Mouse (Mus musculus) myocyte (in vitro differentiated cells): Measurements from ENCODE around the gene Serpinb6c. TPM values are rescaled to one million over a fixed set of nuclear protein-coding genes. Genes with fewer than 3 reads are reported as not detected.

Experiments used
- H3K27me3 ChIP-seq: one replicate; pipeline ENCODE4 v1.6.1; 2011; ENCODE audit not compliant: control insufficient read depth, insufficient read depth, insufficient read length
- H3K36me3 ChIP-seq: one replicate; pipeline ENCODE4 v1.6.1; 2011; ENCODE audit not compliant: control insufficient read depth, insufficient read depth
- H3K4me2 ChIP-seq: one replicate; pipeline ENCODE4 v1.6.1; 2011; ENCODE audit warnings: low read depth, control low read depth
- H3K4me3 ChIP-seq: one replicate; pipeline ENCODE4 v1.5.1; 2011; ENCODE audit warnings: mild to moderate bottlenecking, control low read depth, moderate library complexity
- H3K79me2 ChIP-seq: one replicate; pipeline ENCODE4 v1.6.1; 2011; ENCODE audit not compliant: control insufficient read depth, insufficient read depth
- H3ac ChIP-seq: one replicate; pipeline ENCODE4 v1.6.1; 2011; ENCODE audit not compliant: control insufficient read depth, insufficient read length
- CEBPB ChIP-seq: IDR thresholded peaks from 2 replicates; pipeline ENCODE4 v1.6.1; 2011; ENCODE audit warnings: mild to moderate bottlenecking, moderate library complexity; ENCODE audit not compliant: poor library complexity, insufficient read depth, severe bottlenecking
- E2F4 ChIP-seq: IDR thresholded peaks from one replicate; pipeline ENCODE4 v1.6.1; 2011; ENCODE audit warnings: mild to moderate bottlenecking, control low read depth, moderate library complexity; ENCODE audit not compliant: insufficient read depth
- MAX ChIP-seq: IDR thresholded peaks from one replicate; pipeline ENCODE4 v1.6.1; 2011; ENCODE audit warnings: low read depth, mild to moderate bottlenecking, control low read depth
- MYOD1 ChIP-seq, 3 experiments: IDR thresholded peaks; one replicate each; pipeline ENCODE4 v1.6.1; 2011; ENCODE audit warnings: control low read depth in 2 of 3, low read depth in 2 of 3, mild to moderate bottlenecking in 2 of 3, moderate library complexity in 1 of 3; ENCODE audit not compliant: insufficient read length in 2 of 3, control insufficient read depth in 1 of 3
- MYOG ChIP-seq, 3 experiments: IDR thresholded peaks; one replicate each; pipeline ENCODE4 v1.6.1; 2011; ENCODE audit warnings: control low read depth in 2 of 3, low read depth in 2 of 3, mild to moderate bottlenecking in 2 of 3; ENCODE audit not compliant: insufficient read length in 2 of 3, control insufficient read depth in 1 of 3, insufficient read depth in 1 of 3
- POLR2A ChIP-seq: IDR thresholded peaks from one replicate; pipeline ENCODE4 v1.6.1; 2011; ENCODE audit warnings: low read depth, mild to moderate bottlenecking, control low read depth, moderate library complexity; ENCODE audit not compliant: insufficient read length
- POLR2AphosphoS2 ChIP-seq: IDR thresholded peaks from one replicate; pipeline ENCODE4 v1.6.1; 2011; ENCODE audit warnings: low read depth, control low read depth; ENCODE audit not compliant: insufficient read length
- REST ChIP-seq: IDR thresholded peaks from one replicate; pipeline ENCODE4 v1.6.1; 2011; ENCODE audit warnings: mild to moderate bottlenecking, control low read depth, moderate library complexity; ENCODE audit not compliant: insufficient read depth, insufficient read length
- SRF ChIP-seq: IDR thresholded peaks from one replicate; pipeline ENCODE4 v1.6.1; 2011; ENCODE audit warnings: low read depth; ENCODE audit not compliant: control insufficient read depth, insufficient read length
- TCF12 ChIP-seq: IDR thresholded peaks from one replicate; pipeline ENCODE4 v1.6.1; 2011; ENCODE audit warnings: mild to moderate bottlenecking, control low read depth; ENCODE audit not compliant: poor library complexity, insufficient read depth, severe bottlenecking
- TCF3 ChIP-seq: IDR thresholded peaks from one replicate; pipeline ENCODE4 v1.6.1; 2011; ENCODE audit warnings: low read depth, control low read depth; ENCODE audit not compliant: insufficient read length
- USF1 ChIP-seq: IDR thresholded peaks from one replicate; pipeline ENCODE4 v1.6.1; 2011; ENCODE audit warnings: low read depth, mild to moderate bottlenecking, control low read depth, moderate library complexity
- polyA plus RNA-seq: library from polyadenylated mRNA; unstranded; fragments of >200 nt; fragmentation: generic; extraction: Trizol; gene quantifications from one replicate; pipeline ENCODE4 v1.2.1, GENCODE M21; 2012; ENCODE audit warnings: missing spikeins

The Serpinb6c gene
- polyA plus RNA-seq, 1 experiment: 1.4 TPM

GRCm38 (mm10) chr13:33906821-33907220 lies 1.3 kb upstream of the Serpinb6c start:
- no peak for TF ChIP-seq MAX
- no peak for TF ChIP-seq POLR2AphosphoS2
- TF ChIP-seq REST: no peak
- TF ChIP-seq USF1: no peak
- no peak for TF ChIP-seq SRF
- TF ChIP-seq MYOG (IDR thresholded peaks at IDR 0.05; ENCODE audit: control insufficient read depth in 1 of 3, insufficient read depth in 1 of 3, insufficient read length in 2 of 3, low read depth in 2 of 3): no peak
- TF ChIP-seq MYOD1 (IDR thresholded peaks at IDR 0.05; ENCODE audit: control insufficient read depth in 1 of 3, insufficient read length in 2 of 3, low read depth in 2 of 3): no peak
- no peak for TF ChIP-seq POLR2A
- TF ChIP-seq CEBPB: no peak
- no peak for TF ChIP-seq E2F4
- TF ChIP-seq TCF12: no peak
- no peak for TF ChIP-seq TCF3
- no peaks in the 10 kb centered on the region for H3K27me3 ChIP-seq
- H3K4me2 ChIP-seq: no peak overlapping the region
- H3K4me3 ChIP-seq: no peak overlapping the region
- no peaks in the 10 kb centered on the region for H3K79me2 ChIP-seq
- no peaks in the 10 kb centered on the region for H3K36me3 ChIP-seq
- no peak overlapping the region for H3ac ChIP-seq

DNA sequence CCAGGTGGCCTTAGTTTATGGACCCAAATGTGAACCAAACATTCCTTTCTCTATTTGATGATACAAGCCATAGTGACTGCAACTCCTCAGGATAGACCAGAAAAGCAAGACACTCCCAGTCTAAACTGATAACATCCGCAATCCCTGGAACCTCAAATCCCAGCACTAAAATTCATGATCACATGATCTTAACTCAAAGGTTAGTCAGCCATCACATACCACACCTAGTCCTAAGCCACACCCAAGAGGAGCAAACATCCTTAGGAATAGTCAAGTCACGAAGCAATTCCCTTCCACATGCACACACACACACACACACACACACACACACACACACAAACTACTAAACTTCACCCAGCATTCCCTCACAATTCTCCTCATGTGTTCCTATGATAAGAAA lies 2.2 kb downstream of the Serpinb6c start:
- Histone ChIP-seq H3K4me3 (no peak overlapping the region), H3K36me3 (no peaks in the 10 kb centered on the region), H3K79me2 (no peaks in the 10 kb centered on the region), H3ac (no peak overlapping the region), H3K27me3 (no peaks in the 10 kb centered on the region), H3K4me2 (no peak overlapping the region)
- TF ChIP-seq USF1 (no peak), POLR2AphosphoS2 (no peak), TCF3 (no peak), POLR2A (no peak), SRF (no peak), MAX (no peak), CEBPB (no peak), MYOG (IDR thresholded peaks at IDR 0.05; ENCODE audit: control insufficient read depth in 1 of 3, insufficient read depth in 1 of 3, insufficient read length in 2 of 3, low read depth in 2 of 3) (no peak), REST (no peak), E2F4 (no peak), MYOD1 (IDR thresholded peaks at IDR 0.05; ENCODE audit: control insufficient read depth in 1 of 3, insufficient read length in 2 of 3, low read depth in 2 of 3) (no peak), TCF12 (no peak)

GRCm38 (mm10) chr13:33894207-33894606 lies 11.3 kb downstream of the Serpinb6c start:
- no peak for TF ChIP-seq USF1
- no peak for TF ChIP-seq CEBPB
- no peak for TF ChIP-seq TCF3
- TF ChIP-seq POLR2AphosphoS2: no peak
- TF ChIP-seq MYOG (IDR thresholded peaks at IDR 0.05; ENCODE audit: control insufficient read depth in 1 of 3, insufficient read depth in 1 of 3, insufficient read length in 2 of 3, low read depth in 2 of 3): no peak
- TF ChIP-seq MYOD1 (IDR thresholded peaks at IDR 0.05; ENCODE audit: control insufficient read depth in 1 of 3, insufficient read length in 2 of 3, low read depth in 2 of 3): no peak
- TF ChIP-seq REST: no peak
- no peak for TF ChIP-seq E2F4
- no peak for TF ChIP-seq POLR2A
- no peak for TF ChIP-seq MAX
- no peak for TF ChIP-seq SRF
- no peak for TF ChIP-seq TCF12
- Histone ChIP-seq H3K4me2 (no peak overlapping the region), H3K36me3 (no peaks in the 10 kb centered on the region), H3K4me3 (no peak overlapping the region), H3ac (no peak overlapping the region), H3K27me3 (no peaks in the 10 kb centered on the region), H3K79me2 (no peaks in the 10 kb centered on the region)

- H3K36me3 ChIP-seq: no peaks in the 10 kb centered on the region
Observed at GRCm38 (mm10) chr13:33843308-33843707, 62.2 kb downstream of the Serpinb6c start, which contains the start of gene Serpinb6e. TSS of gene Serpinb6e (minus strand) at chr13:33843408.

More at GRCm38 (mm10) chr13:33843308-33843707, 62.2 kb downstream of the Serpinb6c start, which contains the start of gene Serpinb6e:
- Histone ChIP-seq H3K27me3 (no peaks in the 10 kb centered on the region), H3ac (no peak within 1 kb of the TSS), H3K79me2 (no peaks in the 10 kb centered on the region), H3K4me2 (no peak within 1 kb of the TSS), H3K4me3 (no peak within 1 kb of the TSS)
- TF ChIP-seq MYOG (IDR thresholded peaks at IDR 0.05; ENCODE audit: control insufficient read depth in 1 of 3, insufficient read depth in 1 of 3, insufficient read length in 2 of 3, low read depth in 2 of 3): no peak
- TF ChIP-seq MYOD1 (IDR thresholded peaks at IDR 0.05; ENCODE audit: control insufficient read depth in 1 of 3, insufficient read length in 2 of 3, low read depth in 2 of 3): no peak
- no peak for TF ChIP-seq USF1
- TF ChIP-seq TCF12: no peak
- no peak for TF ChIP-seq POLR2A
- TF ChIP-seq TCF3: no peak
- TF ChIP-seq MAX: no peak
- no peak for TF ChIP-seq POLR2AphosphoS2
- no peak for TF ChIP-seq SRF
- TF ChIP-seq E2F4: no peak
- no peak for TF ChIP-seq CEBPB
- no peak for TF ChIP-seq REST
